Mouse (Mus musculus) right cerebral cortex, postnatal 25 days (tissue): ENCODE measurements around the gene Cyp27b1.

Source experiments
- DNase-seq: peaks from one replicate; pipeline ENCODE4 v3.0.0; 2022

The Cyp27b1 gene

DNA sequence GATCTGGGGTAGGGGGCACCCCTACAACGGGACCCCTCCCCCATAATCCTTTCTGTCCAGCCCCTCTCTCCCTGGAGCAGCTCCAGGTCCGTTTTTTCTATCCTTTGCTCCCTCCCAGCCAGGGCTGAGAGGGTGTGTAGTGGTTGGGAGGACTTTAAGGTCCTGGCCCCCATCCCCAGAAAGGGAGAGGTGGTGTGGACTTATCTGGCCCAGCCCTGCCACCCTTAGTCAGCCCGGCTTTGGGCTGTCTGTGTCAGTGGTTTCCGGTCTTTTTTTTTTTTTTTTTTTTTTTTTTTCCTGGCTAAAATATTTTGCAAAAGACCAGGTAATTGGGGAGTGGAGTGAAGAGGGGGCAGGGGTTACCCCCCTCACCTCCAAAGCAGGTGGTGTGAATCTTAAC is 44.7 kb downstream of the Cyp27b1 start:
- no peak for DNase-seq

DNA sequence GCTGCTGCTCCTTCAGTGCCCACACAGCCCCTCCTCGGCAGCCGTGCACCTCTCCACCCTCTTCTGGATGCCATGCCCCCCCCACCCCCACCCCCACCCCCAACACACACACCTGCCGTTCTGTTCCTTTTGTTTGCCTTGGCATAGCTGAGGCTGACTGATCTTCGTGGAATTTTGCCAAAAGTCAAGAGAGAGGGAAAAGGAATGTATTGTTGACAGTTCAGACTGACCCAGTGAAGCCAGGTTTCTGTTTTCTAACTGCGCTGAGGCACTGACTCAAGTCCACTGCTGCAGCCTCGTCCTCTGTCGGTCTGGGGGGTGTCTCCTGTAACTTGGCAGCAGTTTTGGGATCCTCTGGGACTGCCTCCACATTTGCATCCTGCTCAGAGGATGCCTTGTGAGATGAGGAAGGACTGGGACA is 46.3 kb downstream of the Cyp27b1 start:
- DNase-seq: no peak

GRCm38 (mm10) chr10:127098514-127098913 is 50.5 kb downstream of the Cyp27b1 start:
- no peak for DNase-seq

GRCm38 (mm10) chr10:127099191-127099590 is 51.1 kb downstream of the Cyp27b1 start:
- no peak for DNase-seq

GRCm38 (mm10) chr10:127099868-127100267 is 51.8 kb downstream of the Cyp27b1 start:
- DNase-seq: no peak

- no peak for DNase-seq
These were observed 52.4 kb downstream of the Cyp27b1 start for GRCm38 (mm10) chr10:127100414-127100813.

DNA sequence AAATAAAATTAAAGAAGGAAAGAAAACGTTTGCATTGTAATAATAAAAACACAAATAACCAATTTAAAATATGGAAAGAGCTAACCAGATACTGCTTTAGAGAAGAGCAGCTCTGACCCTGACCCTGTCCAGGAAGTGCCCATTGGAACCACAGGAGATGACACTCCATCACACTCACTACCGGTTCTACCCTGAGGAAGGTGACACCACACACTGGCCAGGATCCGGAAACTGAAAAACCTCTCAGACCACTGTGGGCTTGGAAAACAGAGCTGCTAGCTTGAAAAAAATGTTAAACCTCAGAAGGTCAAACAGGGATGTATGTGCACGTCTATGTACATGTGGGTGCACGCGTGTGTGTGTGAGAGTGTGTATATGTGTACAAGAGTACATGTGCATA is 53.1 kb downstream of the Cyp27b1 start:
- DNase-seq: no peak
